Mouse (Mus musculus) forebrain, embryonic 12.5 days (tissue): ENCODE measurements at regions not wholly inside any gene's neighbourhood (a gene's known extent, or its start where the extent isn't known, plus 50 kb on each side); places are given as distances from the start of the nearest gene placed in this dataset.

Experiments used
- ATAC-seq: fragments of 200-750 bp; cut with Nextera tagmentation; 2 replicates; pipeline ENCODE4 v1.8.0; 2017; ENCODE audit warnings: moderate TSS enrichment; ENCODE audit not compliant: low FRiP score
- H3K27ac ChIP-seq: fragments of 300-500 bp; sonication (generic); 2 replicates; pipeline ENCODE4 v1.5.1; 2016; ENCODE audit warnings: mild to moderate bottlenecking
- H3K27me3 ChIP-seq: fragments of 300-500 bp; sonication (generic); 2 replicates; pipeline ENCODE4 v1.6.1; 2016; ENCODE audit warnings: mild to moderate bottlenecking
- H3K36me3 ChIP-seq: fragments of 300-500 bp; sonication (generic); replicated peaks from 2 replicates; pipeline ENCODE4 v1.6.1; 2016; ENCODE audit warnings: mild to moderate bottlenecking
- H3K4me1 ChIP-seq: fragments of 300-500 bp; sonication (generic); 2 replicates; pipeline ENCODE4 v1.6.1; 2016
- H3K4me2 ChIP-seq: fragments of 300-500 bp; sonication (generic); 2 replicates; pipeline ENCODE4 v1.6.1; 2016; ENCODE audit warnings: mild to moderate bottlenecking, moderate library complexity
- H3K4me3 ChIP-seq: fragments of 300-500 bp; sonication (generic); replicated peaks from 2 replicates; pipeline ENCODE4 v1.5.1; 2016; ENCODE audit warnings: mild to moderate bottlenecking
- H3K9ac ChIP-seq: fragments of 300-500 bp; sonication (generic); 2 replicates; pipeline ENCODE4 v1.6.1; 2016; ENCODE audit warnings: mild to moderate bottlenecking
- H3K9me3 ChIP-seq: fragments of 300-500 bp; sonication (generic); 2 replicates; pipeline ENCODE4 v1.6.1; 2016
- WGBS: fragments of 180-500 bp; shearing (Covaris S2); methylation state at CpG from one replicate; pipeline ENCODE4 v1.1.7; 2016; 5-methylcytosine and 5-hydroxymethylcytosine counted together

DNA sequence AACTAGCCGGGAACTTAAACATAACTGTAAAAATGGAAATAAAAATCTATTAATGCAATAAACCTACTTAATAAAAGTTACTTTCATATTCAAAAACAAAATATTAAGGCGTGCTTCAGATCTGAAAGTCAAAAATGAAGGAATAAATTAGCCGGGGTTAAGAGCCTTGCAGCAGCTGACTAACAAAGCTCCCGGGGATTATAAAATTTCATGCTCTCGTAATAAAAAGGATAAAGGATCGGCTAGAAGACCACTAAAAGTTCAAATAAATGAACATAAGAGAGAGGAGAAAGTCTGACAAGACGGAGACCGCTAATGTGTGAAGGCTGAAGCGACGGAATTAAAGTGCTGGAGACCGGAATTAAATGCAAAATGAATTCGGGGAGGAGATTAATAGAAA is 144.3 kb upstream of the Zfp64 start:
- H3K36me3 ChIP-seq: no peaks in the 10 kb centered on the region
- H3K9me3 ChIP-seq: peaks cover 11% of the 10 kb centered on the region
- no peak overlapping the region for H3K27ac ChIP-seq
- ATAC-seq: no peak
- peaks cover 10% of the 10 kb centered on the region for H3K27me3 ChIP-seq
- H3K4me2 ChIP-seq: no peak overlapping the region
- WGBS: 87% methylated on average over 12 of the region's 12 CpGs
- no peak overlapping the region for H3K9ac ChIP-seq
- H3K4me1 ChIP-seq: peaks cover 5% of the 10 kb centered on the region; the same call in 1 of the 2 replicates
- no peak overlapping the region for H3K4me3 ChIP-seq

DNA sequence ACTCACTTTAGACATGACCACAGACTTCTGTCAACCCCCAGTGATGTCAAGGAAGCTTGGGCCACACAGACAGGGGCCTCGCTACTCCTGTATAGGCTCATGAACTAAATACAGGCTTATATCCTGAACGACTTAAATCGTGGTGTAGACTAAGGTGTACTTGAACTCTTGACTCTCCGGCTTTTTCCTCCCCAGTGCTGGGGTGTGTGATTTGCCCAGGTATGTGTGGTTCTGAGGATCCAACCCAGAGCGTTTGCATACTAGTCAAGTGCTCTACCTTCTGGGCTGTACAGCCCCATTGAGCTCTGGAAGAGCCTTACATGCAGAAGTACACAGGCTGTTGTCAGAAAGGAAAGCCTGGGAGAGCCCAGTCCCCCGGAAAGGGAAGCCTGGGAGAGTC is 143.2 kb upstream of the Zfp64 start:
- no peak overlapping the region for H3K4me3 ChIP-seq
- peaks cover 11% of the 10 kb centered on the region for H3K9me3 ChIP-seq
- WGBS: 90% methylated on average over 6 of the region's 6 CpGs
- ATAC-seq: no peak
- H3K4me1 ChIP-seq: peaks cover 15% of the 10 kb centered on the region
- no peak overlapping the region for H3K4me2 ChIP-seq
- H3K27ac ChIP-seq: no peak overlapping the region
- H3K36me3 ChIP-seq: no peaks in the 10 kb centered on the region
- peaks cover 10% of the 10 kb centered on the region for H3K27me3 ChIP-seq
- H3K9ac ChIP-seq: no peak overlapping the region

DNA sequence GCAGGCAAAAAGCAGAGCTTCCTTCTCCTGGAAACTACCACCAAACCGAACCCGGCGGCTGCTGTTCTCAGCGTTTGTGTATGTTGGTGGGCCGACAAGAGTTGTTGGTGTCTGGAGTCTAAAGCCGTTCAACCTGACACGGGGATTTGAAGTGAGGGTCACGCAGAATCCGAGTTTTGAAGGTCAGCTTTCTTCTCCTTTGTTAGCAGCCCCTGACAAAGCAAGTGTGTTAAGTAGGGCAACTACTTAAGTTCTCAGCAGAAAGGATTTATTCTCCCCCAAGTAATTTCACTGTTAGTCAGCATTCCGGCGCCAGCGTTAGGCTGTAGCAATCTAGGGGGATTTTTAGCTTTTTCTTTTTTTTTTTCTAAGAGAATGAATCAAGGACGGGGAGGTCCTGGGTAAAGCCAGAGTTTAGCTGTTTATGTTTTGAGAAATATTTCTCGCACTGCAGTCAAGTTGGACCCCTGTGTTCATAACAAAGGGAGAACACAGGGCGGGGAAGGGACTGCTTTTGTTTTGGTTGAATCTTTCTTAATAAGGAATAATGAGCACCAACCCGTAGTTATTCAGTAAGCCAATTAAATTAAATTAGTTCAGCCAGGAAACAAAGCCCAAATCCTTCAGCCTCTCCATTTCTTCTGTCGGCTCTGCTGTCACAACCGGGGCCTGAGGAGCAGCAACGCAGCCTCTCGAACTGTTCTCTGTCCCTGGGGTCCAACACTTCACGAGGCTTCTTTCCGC is 138.8 kb upstream of the Zfp64 start:
- Histone ChIP-seq H3K27me3 (peaks cover 10% of the 10 kb centered on the region), H3K9me3 (peaks cover 12% of the 10 kb centered on the region), H3K4me2 (peak overlapping the region; percentile 31), H3K4me1 (peaks cover 12% of the 10 kb centered on the region), H3K27ac (no peak overlapping the region), H3K4me3 (no peak overlapping the region), H3K9ac (no peak overlapping the region), H3K36me3 (no peaks in the 10 kb centered on the region)
- ATAC-seq: no peak
- WGBS: 18% methylated on average over 22 of the region's 22 CpGs

DNA sequence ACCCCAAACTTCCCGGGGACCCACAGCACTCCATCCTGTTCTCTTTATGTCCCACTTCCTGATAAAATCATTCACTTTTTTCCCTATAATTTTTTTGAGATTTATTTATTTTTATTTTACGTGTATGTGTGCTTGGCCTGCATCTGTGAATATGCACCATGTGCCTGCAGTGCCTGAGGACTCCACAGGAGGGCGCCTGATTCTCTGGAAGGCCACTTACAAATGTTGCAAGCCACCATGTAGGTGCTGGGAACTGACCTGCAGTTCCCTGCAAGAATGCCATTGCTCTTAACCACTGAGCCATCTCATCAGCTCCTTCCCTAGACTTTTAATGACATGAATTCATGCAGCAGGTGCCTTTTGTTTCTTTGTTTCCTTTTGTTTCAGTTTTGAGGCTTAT is 134.9 kb upstream of the Zfp64 start:
- H3K9ac ChIP-seq: no peak overlapping the region
- H3K4me3 ChIP-seq: no peak overlapping the region
- H3K27ac ChIP-seq: no peak overlapping the region
- 78% methylated on average over 3 of the region's 3 CpGs for WGBS
- peaks cover 4% of the 10 kb centered on the region; the same call in 1 of the 2 replicates for H3K27me3 ChIP-seq
- H3K4me1 ChIP-seq: peaks cover 14% of the 10 kb centered on the region
- H3K36me3 ChIP-seq: no peaks in the 10 kb centered on the region
- ATAC-seq: no peak
- peaks cover 11% of the 10 kb centered on the region for H3K9me3 ChIP-seq
- H3K4me2 ChIP-seq: no peak overlapping the region

DNA sequence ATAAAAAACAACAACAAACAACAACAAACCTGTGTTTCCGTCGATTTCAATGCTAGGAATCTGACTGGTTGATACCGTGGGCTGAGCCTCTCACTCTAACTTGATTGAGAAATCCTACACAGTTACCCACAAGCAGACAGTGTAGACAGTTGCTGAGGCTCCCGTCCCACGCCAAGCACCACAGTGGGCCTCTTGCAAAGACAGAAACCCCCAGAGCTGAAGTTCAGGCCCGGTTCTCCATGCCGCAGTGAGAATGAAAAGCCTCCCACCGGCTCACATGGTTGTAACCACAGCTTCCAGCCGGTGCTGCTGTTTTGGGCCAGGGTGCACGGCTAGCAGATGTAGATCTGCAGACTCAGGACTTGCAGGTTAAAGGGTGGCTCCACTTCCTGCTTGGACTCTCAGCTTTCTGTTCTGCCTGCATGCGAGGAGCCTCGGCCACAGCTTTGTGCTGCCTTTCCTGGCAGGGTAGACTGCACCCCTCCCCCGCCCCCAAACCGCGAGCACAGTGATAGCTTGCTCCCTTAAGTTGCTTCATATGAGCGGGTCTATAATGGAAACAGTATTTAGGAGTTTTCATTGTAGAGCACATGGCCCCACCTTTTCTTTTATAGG is 133.6 kb upstream of the Zfp64 start:
- WGBS: 82% methylated on average over 16 of the region's 16 CpGs

DNA sequence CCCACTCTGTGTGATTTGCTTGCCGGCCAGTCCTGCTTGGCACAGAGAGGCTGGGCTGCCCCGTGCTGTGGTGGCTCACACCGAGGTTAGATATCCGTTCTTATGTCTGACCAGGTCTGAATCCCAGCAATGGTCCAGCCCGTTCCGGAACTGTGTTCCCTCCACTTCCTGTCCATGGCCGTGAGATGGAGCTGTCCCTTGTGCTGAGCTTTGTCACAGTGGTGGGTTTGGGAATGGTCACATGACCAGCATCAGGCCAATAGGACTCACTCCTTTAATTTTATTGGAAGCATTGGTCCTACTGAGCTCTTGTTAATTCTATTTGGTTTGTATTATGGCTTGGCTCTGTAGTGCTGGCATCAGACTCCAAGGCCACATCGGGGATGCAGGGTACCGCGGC is 132.9 kb upstream of the Zfp64 start:
- ATAC-seq: no peak
- 92% methylated on average over 10 of the region's 10 CpGs for WGBS
- Histone ChIP-seq H3K9ac (no peak overlapping the region), H3K9me3 (peaks cover 7% of the 10 kb centered on the region; the same call in 1 of the 2 replicates), H3K27me3 (no peaks in the 10 kb centered on the region), H3K4me2 (no peak overlapping the region), H3K4me1 (peaks cover 2% of the 10 kb centered on the region; the same call in 1 of the 2 replicates), H3K27ac (no peak overlapping the region), H3K4me3 (no peak overlapping the region), H3K36me3 (no peaks in the 10 kb centered on the region)

More for the DNA sequence above, 133.6 kb upstream of the Zfp64 start:
- no peaks in the 10 kb centered on the region for H3K27me3 ChIP-seq
- H3K27ac ChIP-seq: no peak overlapping the region
- no peak overlapping the region for H3K4me2 ChIP-seq
- H3K9ac ChIP-seq: no peak overlapping the region
- H3K4me3 ChIP-seq: no peak overlapping the region
- peaks cover 7% of the 10 kb centered on the region; the same call in 1 of the 2 replicates for H3K4me1 ChIP-seq
- H3K36me3 ChIP-seq: no peaks in the 10 kb centered on the region
- peaks cover 7% of the 10 kb centered on the region; the same call in 1 of the 2 replicates for H3K9me3 ChIP-seq
- ATAC-seq: no peak

DNA sequence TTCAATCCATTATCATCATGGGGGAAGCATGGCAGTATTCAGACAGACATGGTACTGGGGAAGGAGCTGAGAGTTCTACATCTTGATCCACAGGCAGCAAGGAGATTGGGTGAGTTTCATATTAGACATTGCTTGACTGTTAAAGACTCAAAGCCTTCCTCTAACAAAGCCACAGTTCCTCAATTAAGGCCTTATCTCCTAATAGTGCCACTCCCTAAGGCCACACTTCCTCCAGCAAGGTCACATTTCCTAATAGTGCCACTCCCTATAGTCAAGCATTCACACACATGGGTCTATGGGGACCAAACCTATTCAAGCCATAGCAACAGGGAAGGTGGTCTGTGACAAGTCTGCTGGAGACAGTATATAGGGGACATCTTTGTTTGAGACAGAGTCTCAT is 115.9 kb upstream of the Zfp64 start:
- no peak for ATAC-seq
- Histone ChIP-seq H3K4me1 (no peaks in the 10 kb centered on the region), H3K4me2 (no peak overlapping the region), H3K9me3 (peaks cover 12% of the 10 kb centered on the region), H3K4me3 (no peak overlapping the region), H3K36me3 (no peaks in the 10 kb centered on the region), H3K27me3 (no peaks in the 10 kb centered on the region), H3K9ac (no peak overlapping the region), H3K27ac (no peak overlapping the region)

DNA sequence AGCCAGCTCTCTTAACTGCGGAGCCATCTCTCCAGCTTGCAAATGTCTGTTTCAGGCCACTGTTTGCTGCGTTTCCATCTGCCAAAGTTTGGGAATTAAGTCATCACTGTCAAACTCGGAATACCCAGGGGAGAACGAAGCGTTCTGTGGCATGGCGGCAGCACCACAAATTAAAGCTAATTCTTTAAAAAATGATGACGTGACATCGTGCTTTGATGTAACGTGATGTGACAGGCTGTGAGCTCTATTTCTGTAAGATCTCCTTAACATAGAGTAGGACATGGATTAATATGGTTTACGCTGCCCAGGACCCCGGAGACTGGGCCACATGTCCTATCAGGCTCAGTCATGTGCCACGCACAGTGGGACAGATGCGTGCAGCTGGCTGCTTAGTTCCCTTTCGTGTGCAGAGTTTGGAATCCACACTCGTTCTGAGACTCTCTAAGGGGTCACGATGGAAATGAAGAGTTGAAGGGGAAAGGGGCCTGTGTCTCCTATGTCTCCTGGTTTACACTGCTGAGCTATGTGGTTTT is 109.8 kb upstream of the Zfp64 start:
- Histone ChIP-seq H3K27me3 (peaks cover 11% of the 10 kb centered on the region; the same call in 1 of the 2 replicates), H3K4me1 (0 out of 2 replicates have a peak, but pooled peaks cover 3% of the 10 kb centered on the region), H3K4me2 (no peak overlapping the region), H3K9me3 (0 out of 2 replicates have a peak, but pooled peaks cover under 1% of the 10 kb centered on the region), H3K36me3 (no peaks in the 10 kb centered on the region), H3K9ac (no peak overlapping the region), H3K4me3 (no peak overlapping the region), H3K27ac (no peak overlapping the region)
- WGBS: 94% methylated on average over 16 of the region's 16 CpGs
- no peak for ATAC-seq

DNA sequence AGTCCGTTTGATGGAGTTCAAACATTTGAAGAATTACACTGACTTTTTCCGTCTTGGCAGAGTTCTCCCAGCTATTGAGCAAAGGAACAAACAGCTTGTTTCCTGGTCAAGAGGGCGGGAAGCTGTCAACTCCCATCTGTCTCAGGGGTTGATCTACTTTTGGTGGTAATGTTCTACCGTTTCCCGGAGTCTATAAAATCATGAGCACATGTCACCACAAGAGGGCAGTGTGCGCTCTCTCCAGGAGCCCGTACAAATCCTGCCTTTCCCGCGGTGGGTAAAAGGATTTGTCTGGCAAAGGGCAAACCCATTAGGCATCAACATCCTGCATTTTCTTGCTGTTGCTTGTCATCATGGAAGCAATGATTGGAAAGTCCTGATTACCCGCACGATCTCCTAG is 106.1 kb upstream of the Zfp64 start:
- no peak overlapping the region for H3K4me2 ChIP-seq

DNA sequence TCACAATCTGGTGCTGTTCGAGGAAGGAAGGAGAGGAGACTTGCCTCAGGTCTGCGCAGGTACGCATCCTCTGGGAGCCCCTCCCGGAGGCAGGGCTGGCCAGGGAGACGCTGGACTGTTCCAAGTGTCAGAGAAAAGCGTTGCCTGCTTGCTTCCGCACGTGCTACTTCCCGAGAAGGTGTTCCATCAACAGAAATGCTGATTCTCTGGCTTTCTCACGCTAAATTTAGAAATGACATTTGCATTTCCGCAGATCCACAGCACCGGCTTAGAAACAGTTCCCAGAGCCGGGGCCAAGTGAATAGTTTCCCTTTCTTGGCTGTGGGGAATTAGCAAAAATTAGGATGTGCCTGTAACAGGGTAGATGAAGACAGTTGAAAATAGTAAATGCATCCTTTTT is 105.1 kb upstream of the Zfp64 start:
- Histone ChIP-seq H3K9me3 (0 out of 2 replicates have a peak, but pooled peaks cover 6% of the 10 kb centered on the region), H3K4me2 (no peak overlapping the region), H3K4me1 (0 out of 2 replicates have a peak, but pooled peaks cover 3% of the 10 kb centered on the region), H3K27me3 (peaks cover 11% of the 10 kb centered on the region; the same call in 1 of the 2 replicates), H3K36me3 (no peaks in the 10 kb centered on the region), H3K4me3 (no peak overlapping the region), H3K9ac (no peak overlapping the region), H3K27ac (no peak overlapping the region)
- WGBS: 67% methylated on average over 13 of the region's 13 CpGs
- no peak for ATAC-seq

More for the DNA sequence above, 106.1 kb upstream of the Zfp64 start:
- no peak overlapping the region for H3K4me3 ChIP-seq
- 0 out of 2 replicates have a peak, but pooled peaks have one; percentile 39 for ATAC-seq
- H3K9ac ChIP-seq: no peak overlapping the region
- 0 out of 2 replicates have a peak, but pooled peaks cover 6% of the 10 kb centered on the region for H3K9me3 ChIP-seq
- 0 out of 2 replicates have a peak, but pooled peaks cover 3% of the 10 kb centered on the region for H3K4me1 ChIP-seq
- peaks cover 11% of the 10 kb centered on the region; the same call in 1 of the 2 replicates for H3K27me3 ChIP-seq
- no peaks in the 10 kb centered on the region for H3K36me3 ChIP-seq
- H3K27ac ChIP-seq: no peak overlapping the region
- WGBS: 8% methylated on average over 11 of the region's 11 CpGs

DNA sequence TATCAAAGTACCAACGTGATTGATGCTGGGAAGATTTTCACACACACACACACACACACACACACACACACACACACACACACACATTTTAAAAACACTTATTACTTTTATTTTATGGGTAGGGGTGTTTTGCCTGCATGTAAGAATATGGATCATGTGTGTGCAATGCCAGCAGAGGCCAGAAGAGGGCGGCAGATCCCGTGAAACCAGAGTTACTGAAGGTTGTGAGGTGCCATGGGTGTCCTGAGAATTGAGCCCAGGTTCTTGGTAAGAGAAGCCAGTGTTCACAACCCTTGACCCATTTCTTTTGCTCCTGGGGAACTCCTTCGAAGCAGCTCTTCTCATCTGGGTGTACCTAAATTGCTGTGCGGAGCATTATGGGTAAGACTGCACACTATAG is 102.4 kb upstream of the Zfp64 start:
- 80% methylated on average over 5 of the region's 5 CpGs for WGBS
- Histone ChIP-seq H3K4me1 (0 out of 2 replicates have a peak, but pooled peaks cover 3% of the 10 kb centered on the region), H3K4me2 (no peak overlapping the region), H3K27ac (no peak overlapping the region), H3K4me3 (no peak overlapping the region), H3K36me3 (no peaks in the 10 kb centered on the region), H3K9me3 (0 out of 2 replicates have a peak, but pooled peaks cover 6% of the 10 kb centered on the region), H3K27me3 (peaks cover 6% of the 10 kb centered on the region; the same call in 1 of the 2 replicates), H3K9ac (no peak overlapping the region)
- no peak for ATAC-seq

DNA sequence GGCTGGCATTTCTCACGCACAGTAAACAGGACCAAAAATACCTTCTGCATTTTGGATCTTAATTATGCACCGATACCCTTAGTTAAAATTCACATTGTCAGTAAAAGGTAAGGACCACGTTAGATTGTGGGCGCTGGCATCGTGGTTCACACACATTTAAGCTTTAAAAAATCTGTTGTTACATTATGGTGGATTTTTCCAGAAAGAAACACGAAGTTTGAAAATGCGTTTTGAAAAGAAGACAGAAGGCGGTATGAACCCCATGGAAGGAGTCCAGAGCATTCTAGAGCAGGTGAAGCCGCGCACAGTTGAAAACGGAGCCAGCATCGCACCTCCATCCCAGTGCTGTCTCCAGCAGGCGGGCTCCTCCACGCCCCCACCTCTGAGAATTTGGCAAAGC is 94.6 kb upstream of the Zfp64 start:
- 94% methylated on average over 14 of the region's 14 CpGs for WGBS
- Histone ChIP-seq H3K4me3 (no peak overlapping the region), H3K27ac (no peak overlapping the region), H3K36me3 (no peaks in the 10 kb centered on the region), H3K9me3 (no peaks in the 10 kb centered on the region), H3K27me3 (no peaks in the 10 kb centered on the region), H3K9ac (no peak overlapping the region), H3K4me2 (no peak overlapping the region), H3K4me1 (no peaks in the 10 kb centered on the region)
- no peak for ATAC-seq
